Mouse (Mus musculus) erythroblast, embryonic 14.5 days (primary cell): Measurements from ENCODE around the gene Ccl27a.
"Not testable (repeated sequence)": the region's sequence is repeated elsewhere in the genome, so short reads cannot be mapped to it uniquely, and the experiment has no call there.

Experiments used
- GATA1 ChIP-seq: IDR thresholded peaks from 2 replicates; pipeline ENCODE4 v1.6.1; 2012; ENCODE audit warnings: low read length, inconsistent platforms, mixed read lengths
- TAL1 ChIP-seq: IDR thresholded peaks from 3 replicates; pipeline ENCODE4 v1.6.1; 2012; ENCODE audit warnings: low read length, inconsistent platforms, mixed read lengths

DNA sequence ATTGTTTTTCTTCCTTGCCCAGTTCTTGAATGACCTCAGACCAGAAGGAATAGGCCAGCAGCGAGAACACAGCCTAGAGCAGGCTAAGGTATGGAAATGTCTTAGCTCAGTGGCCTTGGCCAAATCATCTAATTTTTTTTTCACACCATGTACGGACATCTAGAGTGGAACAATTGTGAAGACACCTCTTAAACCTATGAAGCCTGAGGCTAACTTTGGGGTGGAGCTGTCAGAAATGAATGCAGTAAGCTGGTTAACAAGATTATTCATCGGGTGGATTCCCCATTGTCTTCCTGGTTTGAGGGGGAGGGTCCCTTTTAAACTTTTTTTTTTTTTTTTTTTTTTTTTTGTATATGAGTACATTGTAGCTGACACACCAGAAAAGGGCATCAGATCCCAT, 459 bp upstream of the Ccl27a start:
- TF ChIP-seq TAL1, GATA1: not testable (repeated sequence)
